Mouse (Mus musculus): ENCODE results near the gene Ccdc152.
"Not testable (repeated sequence)": the region's sequence is repeated elsewhere in the genome, so short reads cannot be mapped to it uniquely, and the experiment has no call there.

The Ccdc152 gene

DNA sequence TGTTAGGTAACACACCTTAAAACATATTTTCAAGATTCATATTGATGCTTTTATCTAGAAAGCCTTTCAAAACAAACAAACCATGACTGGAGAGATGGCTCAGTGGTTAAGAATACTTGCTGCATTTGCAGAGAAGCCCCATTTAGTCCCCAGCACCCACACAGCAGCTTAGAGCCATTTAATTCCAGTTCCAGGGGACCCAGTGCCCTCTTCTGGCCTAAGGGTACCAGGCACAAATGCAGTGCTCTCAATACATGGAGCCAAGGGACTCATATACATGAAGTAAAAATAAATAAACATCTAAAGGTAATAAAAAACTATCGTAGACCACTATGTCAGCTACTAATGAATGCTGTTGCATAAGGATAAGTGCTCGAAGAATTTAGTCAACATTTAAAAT lies 25.9 kb downstream of the Ccdc152 start:
- no peak for DNase-seq (ENCODE audit: low spot score in 2 of 2)

GRCm38 (mm10) chr15:3273191-3273590 lies 30.1 kb downstream of the Ccdc152 start:
- DNase-seq (ENCODE audit: low spot score in 2 of 2), result no peak

- DNase-seq (ENCODE audit: low spot score in 2 of 2), result no peak
These were observed 32.1 kb downstream of the Ccdc152 start for GRCm38 (mm10) chr15:3271216-3271615.

- peak in 1 of 2 experiments; percentile 33 for DNase-seq (ENCODE audit: low spot score in 2 of 2)
These were observed 32.7 kb downstream of the Ccdc152 start for GRCm38 (mm10) chr15:3270646-3271077.

DNA sequence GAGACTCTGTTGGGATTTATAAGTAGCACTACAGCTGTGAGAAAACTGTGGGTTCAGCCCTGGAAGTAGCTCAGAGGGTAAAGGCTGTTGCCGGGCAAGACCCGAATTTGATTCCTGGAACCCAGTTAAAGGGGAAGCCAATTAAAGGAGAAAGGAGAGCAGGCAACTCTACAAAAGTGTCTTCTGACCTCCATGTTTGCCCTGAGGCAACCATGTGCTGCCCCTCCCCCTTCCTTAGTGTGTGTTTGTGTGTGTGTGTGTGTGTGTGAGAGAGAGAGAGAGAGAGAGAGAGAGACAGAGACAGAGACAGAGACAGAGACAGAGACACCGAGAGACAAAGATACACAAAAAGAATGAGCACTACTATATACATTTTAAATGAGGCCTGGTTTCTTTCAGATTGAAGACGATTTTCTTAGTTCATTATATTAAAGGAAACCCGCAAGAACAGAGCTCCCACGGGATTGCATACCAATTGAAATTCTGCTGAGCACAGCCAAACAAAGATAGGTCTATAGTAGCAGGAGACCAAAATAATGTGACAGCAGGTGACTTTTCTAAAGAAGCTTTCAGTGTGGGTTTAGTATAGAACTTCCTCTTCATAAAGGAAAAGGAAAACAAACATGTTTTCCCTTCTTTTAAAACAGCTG lies 33.2 kb downstream of the Ccdc152 start:
- no peak for DNase-seq (ENCODE audit: low spot score in 2 of 2)

DNA sequence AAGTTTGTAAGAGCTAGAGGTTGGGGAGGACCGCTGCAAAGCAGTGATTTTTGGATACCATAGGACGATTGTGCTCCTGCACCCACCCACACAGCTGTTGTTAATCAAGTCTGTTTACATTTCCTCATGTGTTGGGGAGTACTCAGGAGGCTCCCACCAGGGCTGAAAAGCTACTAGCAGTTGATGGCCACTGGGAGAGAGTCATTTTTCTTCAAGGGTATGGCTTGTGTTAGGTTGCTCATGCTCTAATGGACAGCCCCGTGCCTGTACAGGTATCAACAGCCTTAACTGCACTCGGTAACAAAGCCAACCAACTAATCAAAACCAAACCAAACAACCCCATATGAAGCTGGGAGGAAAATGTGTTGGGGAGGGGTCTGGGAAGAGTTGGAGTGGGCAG lies 33.8 kb downstream of the Ccdc152 start:
- DNase-seq (ENCODE audit: low spot score in 2 of 2), result no peak

GRCm38 (mm10) chr15:3268247-3268646 lies 35.1 kb downstream of the Ccdc152 start, which contains the start of gene Selenop:
Gene Selenop (plus strand): TSS chr15:3268547.
- no peak for DNase-seq (ENCODE audit: low spot score in 2 of 2)

GRCm38 (mm10) chr15:3264828-3265227 lies 38.5 kb downstream of the Ccdc152 start:
- no peak for DNase-seq (ENCODE audit: low spot score in 2 of 2)

DNA sequence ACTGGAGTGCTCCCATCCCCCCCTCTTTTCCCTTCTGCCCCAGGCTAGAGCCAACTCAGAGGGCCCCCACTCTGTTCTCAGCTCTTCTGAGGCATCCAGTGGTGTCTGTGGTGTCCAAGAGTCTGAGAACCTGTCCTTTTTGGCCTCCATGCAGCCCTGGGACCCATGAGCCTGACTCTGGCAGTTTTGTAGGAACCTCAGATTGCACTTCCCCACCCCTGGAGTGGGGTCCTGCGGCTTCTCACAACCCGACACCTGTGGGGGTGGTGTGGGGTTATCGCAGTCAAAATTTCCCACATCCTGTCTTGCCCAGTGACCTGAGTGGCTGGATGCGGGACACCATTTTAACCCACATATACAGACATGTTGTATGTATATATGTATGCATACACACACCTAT lies 39.0 kb downstream of the Ccdc152 start:
- no peak for DNase-seq (ENCODE audit: low spot score in 2 of 2)

- no peak for DNase-seq (ENCODE audit: low spot score in 2 of 2)
These were observed 40.4 kb downstream of the Ccdc152 start for GRCm38 (mm10) chr15:3262883-3263282.

DNA sequence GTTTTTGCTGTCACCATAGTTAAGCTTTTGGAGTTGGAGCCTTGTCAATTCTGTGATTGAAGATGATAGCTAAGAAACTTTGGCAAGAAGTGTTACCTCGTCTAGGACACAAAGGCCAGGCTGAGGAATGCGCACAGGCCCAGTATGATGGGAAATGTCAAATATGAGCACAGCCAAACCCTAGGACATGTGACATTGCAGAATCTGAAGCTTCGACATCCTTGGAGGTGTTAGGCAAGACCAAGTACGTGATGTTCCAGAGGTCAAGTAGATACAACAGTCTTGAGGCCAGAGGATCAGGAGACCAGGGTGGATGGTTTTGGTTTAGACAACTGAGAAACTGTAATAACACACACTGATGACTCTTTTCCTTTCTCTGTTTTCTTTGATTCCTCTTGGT lies 43.0 kb downstream of the Ccdc152 start:
- no peak for DNase-seq (ENCODE audit: low spot score in 2 of 2)

- no peak for DNase-seq (ENCODE audit: low spot score in 2 of 2)
These were observed 44.3 kb downstream of the Ccdc152 start for GRCm38 (mm10) chr15:3259025-3259424.

DNA sequence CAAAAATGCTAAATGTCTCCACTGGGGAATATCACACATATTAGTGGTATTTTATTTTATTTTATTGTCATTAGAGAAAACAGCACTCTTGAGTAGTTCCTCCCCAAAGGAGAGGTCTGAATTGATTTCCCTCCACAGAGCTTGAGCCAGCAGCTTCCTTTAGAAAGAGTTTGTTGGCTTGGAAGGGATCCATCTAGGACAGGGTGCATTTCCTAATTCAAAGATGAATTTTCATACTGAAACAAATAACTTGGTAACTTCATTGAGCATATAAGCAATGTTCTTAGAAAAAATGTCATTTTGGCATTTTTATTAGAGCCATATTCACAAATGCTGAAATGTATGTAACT lies 51.6 kb downstream of the Ccdc152 start:
- no peak for DNase-seq (ENCODE audit: low spot score in 2 of 2)

DNA sequence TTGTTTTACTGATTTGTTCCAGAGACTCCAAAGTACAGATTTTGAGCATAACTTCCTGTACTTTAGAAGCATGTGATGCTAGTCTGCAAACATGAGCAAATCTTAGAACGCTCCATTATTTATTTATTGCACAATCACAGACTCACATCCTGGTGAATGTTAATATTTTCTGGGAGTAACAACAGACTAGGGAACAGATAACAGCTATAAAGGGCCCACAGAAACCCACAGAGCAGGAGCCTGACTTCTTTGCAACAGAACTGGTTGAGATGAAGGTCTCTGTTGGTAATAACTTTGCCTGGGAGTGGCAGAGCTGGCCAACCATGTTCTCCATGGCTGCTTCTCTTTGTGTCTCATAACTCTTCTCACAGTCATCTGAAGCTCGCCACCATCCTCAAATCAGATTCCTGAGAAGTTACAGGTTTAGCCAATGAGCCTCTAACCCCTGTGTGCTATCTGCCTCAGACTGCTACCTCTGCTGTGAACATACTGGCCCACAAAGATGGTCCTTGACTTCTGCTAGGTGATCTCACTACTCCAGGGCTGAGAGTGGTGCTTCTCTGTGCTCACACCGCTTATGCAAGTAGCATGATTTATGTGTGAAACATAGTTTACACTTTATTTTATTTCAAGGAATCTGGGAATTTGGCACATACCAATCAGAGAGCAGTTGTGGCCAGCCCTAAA lies 52.2 kb downstream of the Ccdc152 start:
- no peak for DNase-seq (ENCODE audit: low spot score in 2 of 2)

- no peak for DNase-seq (ENCODE audit: low spot score in 2 of 2)
These were observed 52.7 kb downstream of the Ccdc152 start for GRCm38 (mm10) chr15:3250620-3251019.

DNA sequence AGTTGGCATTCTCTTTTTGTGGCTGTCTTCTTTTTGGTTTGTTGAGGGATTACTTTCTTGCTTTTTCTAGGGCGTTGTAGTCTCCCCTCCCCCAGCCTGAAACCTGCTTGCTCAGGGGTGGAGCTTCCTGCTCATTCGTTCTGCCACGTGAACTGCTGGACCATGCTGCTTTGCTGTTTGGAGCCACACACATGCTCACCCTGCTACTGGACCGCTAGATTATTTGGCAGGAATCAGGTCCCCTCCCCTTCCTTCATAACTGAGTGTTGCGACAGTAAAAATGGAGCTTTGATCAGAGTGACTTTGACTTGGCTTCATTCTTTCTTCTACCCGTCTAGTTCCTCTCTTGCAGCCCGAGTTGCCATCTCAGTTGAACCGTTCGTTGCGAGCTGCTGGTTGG lies 58.3 kb downstream of the Ccdc152 start:
- not testable (repeated sequence) for DNase-seq (ENCODE audit: low spot score in 2 of 2)

DNA sequence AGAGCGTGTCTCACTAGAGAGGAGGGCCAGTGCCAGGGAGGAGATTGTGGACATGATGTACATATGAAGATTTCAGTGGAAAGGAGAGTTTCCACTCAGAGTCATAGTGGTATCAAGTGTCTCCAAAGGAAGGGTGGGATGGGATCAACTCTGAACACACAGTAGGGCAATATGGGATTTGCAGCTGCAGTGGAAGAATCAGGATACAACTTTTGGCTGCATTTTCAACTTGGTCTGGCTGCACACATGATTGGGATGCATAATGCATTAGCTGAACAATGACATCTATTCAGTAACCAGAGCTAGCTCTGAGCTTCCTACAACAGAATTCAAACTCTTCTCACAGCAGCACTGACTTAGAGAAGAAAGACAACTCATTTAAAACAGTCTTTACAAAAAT lies 65.4 kb downstream of the Ccdc152 start:
- no peak for DNase-seq (ENCODE audit: low spot score in 2 of 2)

DNA sequence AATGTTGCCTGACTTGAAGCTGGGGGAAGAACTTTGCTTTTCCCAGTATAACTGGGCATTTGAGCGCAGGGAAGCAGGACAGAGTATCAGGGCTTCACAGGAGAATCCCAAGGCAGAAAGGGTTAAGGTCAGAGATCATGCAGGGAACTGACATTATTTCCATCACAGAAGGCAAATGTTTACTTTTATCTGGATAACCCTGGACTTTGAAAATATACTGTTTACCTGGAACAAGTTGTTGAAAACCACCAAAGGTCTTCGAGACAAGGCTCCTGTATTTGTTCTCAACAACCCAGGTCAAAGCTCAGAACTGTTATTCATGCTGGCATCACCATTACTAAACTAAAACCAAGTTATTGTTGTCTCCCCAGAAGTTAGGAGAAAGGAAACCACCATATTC lies 67.0 kb downstream of the Ccdc152 start:
- no peak for DNase-seq (ENCODE audit: low spot score in 2 of 2)

- DNase-seq (ENCODE audit: low spot score in 2 of 2), result no peak
These were observed 69.3 kb downstream of the Ccdc152 start for GRCm38 (mm10) chr15:3233837-3234551.

- DNase-seq (ENCODE audit: low spot score in 2 of 2), result peak in 1 of 2 experiments; percentile 20
These were observed 71.0 kb downstream of the Ccdc152 start for GRCm38 (mm10) chr15:3232168-3232835.

GRCm38 (mm10) chr15:3231004-3231403 lies 72.3 kb downstream of the Ccdc152 start:
- no peak for DNase-seq (ENCODE audit: low spot score in 2 of 2)

Measured in frontal cortex, postnatal 10 days (tissue).